Mouse (Mus musculus) retina, adult 2 months (tissue): ENCODE data around the gene Parp1.

Experiments
- DNase-seq: peaks from one replicate; pipeline ENCODE4 v3.0.0-alpha.2; 2012; ENCODE audit warnings: low read depth, low spot score

The Parp1 gene

GRCm38 (mm10) chr1:180568761-180569452 lies at the start of gene Parp1:
Parp1 (plus strand) TSS chr1:180568924.
- DNase-seq, result peak; percentile 79

DNA sequence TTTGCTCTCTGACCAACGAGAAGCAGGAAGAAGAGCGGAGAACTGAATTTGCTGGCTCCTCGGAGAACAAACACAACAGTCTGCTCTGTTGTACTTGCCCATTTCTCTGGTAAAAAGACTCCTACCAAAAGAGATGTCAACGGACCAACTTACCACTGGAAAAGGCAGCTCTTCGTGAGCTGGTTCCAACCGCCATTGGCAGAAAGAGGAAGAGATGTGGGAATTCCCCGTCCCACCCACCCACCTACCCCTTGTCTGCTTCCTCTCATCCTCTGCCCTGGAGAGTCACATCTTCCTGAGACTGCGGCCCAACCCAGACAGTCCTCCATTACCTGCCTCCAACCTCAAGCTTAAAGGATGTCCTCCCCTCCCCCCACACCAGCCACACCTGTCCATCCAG lies 49.2 kb upstream of the Parp1 start:
- DNase-seq, result no peak

DNA sequence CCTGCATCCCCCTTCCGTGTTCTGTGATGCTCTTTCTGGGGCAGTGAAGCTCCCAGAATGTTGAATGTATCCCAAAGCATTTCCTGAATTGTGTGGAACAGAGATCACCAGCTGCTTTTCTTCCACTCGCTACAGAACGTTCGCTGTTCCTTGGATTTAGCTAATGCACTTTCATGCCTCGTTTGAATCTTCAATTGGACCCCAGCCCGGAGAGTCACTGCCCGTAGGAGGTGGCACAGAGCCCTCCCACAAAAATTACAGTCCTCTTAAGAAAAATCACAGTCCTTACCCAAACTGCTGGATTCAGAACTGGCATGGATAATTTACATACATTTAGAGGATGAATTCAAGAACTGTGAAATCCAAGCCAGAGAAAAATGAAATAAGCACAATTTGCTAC lies 48.5 kb upstream of the Parp1 start:
- DNase-seq, result no peak

GRCm38 (mm10) chr1:180523320-180523719 lies 45.4 kb upstream of the Parp1 start:
- no peak for DNase-seq

DNA sequence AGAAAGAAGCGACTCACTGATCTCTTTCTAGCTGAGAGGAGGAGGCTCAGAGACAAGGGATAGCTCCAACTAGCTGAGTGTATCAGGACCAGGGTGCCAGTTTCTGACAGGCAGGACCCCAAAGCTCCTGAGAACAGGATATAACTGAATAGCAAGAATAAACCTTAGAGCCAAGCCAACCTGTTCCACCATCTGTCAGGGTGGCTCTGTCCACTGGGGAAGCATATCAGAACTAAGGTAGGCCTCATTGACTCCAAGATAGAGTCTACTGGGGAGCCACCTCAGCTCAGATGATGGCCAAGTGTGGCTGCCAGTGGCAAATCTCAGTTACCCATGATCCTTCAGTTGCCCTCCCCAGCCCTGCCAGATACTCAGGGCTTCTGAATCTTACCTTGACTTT lies 43.4 kb upstream of the Parp1 start:
- no peak for DNase-seq

DNA sequence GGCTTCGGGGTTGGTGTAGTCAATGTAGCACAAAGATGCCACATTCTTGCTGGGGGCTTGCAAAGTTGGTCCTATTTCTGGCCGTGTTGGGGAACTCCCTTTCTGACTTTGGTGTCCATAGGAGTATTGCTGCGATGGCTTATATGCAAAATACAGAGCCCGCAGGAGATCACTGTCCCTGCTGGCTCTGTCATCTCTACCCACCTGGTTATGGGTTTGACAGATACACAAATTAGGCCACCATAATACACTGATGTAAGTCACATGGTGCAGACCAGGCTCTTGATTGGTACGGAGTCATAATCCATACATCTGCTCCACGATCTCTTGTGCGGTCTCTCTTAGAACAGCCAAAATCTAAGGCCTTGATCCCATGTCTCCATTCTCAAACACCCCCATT lies 38.9 kb upstream of the Parp1 start:
- DNase-seq, result no peak

DNA sequence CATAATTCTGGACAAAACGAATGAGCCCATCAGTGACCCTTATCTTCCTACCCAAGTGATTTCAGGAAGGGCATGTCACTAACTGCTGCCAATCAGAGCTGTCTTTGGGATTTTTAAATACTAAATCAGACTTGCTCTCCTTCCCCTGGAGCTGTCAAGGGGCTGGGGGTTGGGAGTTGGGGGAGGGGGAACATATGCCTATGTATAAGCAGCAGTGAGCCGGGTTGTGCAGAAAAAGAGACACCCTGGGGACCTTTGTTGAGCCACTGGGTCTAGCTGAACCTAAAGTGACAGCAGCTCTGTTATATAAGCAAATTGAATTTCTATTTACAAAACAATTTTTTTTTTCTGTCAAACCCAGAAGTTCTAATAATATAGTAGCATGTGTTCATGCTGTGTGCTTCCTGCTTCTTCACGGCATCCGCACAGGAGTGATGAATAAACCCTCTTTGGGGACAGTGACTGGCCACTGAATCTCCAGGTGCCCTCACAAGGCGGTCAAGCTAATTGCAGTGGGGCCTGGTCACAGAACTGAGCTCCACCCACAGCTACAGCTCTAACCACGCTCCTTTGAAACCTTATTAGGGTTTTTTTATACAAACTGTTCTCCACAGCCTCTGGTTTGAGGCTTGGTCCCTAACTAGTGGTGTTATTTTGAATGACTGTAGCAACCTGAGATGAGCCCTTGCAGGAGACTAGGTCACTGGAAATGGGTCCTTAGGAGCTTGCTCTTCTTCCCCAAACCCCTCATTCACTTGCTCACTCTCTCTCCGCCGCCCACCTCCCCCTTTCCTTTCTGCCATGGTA lies 38.1 kb upstream of the Parp1 start:
- no peak for DNase-seq

DNA sequence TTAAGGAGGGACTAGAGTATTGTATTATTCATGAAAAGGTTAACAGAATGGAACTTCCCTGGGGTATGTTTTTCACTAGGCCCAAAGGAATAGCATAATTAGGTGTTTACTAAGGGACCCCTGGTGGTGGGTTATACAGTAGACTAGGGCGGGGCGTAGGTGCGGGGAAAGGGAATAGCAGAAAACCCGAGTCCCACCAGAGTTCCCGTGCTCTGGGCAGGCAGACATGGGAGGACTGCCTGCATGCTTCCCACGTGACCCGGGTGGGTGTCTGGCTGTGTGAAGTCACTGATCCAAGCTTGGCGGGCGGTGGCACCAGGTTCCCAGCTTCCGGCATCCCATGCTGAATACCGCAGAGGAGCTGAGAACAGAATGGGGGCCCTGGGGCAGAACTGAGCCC lies 36.1 kb upstream of the Parp1 start:
- no peak for DNase-seq

DNA sequence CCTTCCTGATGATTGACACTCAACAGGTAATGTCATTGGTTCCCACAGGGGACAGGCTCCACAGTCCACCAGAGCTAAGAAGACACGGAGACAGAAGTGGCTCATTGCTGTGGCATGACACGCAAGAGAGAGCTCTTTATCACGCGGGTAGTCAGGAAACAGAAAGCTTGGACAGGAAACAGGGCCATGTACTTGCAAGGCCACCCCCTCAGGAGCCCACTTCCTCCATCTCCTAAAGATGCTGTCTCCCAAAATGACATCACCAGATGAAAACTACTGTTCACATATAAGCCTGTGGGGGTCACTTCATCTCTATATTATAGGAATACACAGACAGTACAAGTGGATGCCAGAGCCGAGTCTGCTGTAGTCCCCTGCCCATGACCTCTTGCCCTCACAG lies 32.0 kb upstream of the Parp1 start:
- no peak for DNase-seq

DNA sequence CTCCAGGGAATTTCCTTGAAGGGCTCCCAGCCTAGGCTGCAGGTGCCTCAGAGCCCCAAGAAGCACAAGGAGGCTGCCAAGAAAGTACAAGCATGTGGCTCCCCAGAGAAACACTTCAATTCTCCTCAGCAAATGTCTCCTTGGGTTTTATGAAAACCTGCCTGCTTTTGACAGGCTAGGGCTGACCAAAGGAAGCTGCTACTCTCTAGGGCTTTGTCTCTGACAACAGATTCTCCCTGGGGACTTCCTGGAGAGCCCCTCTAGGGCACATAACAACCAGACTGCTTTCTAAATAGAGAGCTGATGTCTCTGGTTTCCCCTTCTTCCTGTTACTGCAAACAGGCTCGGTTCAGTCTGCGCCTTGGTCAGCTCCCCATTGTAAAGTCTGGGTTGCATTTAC lies 27.5 kb upstream of the Parp1 start:
- DNase-seq, result no peak

GRCm38 (mm10) chr1:180541883-180542711 lies 26.6 kb upstream of the Parp1 start:
- no peak for DNase-seq

- no peak for DNase-seq
Measured at GRCm38 (mm10) chr1:180542712-180543371, 25.9 kb upstream of the Parp1 start.

GRCm38 (mm10) chr1:180545918-180546545 lies 22.7 kb upstream of the Parp1 start:
- no peak for DNase-seq

DNA sequence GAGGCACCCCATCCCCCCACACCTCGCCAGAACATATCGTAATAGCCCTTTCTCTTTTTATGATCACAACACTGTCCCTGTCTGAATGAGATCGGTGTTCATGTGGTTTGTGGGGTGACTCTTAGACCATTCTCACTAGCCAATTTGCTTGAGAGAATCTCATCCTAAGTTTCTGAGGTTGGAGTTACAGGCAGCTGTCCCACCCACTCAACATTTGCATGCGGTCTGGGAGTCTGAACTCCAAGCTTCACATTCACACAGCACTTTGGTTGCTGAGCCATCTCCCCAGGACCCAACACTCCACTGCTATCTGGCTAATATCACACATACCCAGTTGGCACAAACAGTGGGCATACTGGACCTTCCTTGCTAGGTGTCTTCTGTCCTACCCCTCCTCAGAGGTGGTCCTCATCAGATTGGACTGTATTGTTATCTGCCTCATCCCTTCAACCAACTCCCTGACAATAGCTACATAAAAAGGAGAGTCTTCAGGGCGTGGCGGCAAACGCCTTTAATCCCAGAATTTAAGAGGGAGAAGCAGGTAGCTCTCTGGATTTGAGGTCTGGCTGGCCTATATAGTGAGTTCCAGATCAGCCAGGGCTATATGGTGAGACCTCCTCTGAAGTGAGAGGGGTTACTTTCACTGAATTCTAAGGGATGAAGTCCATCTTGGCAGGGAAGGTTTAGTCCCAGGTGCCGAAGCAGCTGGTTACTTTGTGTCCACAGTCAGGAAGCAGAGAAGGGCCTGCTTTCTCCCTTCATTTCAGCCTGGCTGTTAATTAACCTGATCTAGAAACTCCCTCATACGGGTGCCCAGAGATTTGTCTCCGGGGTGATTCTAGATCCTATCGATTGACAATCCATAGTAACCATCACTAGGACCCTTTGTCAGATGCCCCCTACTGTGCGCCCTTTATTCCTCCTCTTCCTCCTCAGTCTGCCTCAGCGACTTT lies 21.6 kb upstream of the Parp1 start:
- no peak for DNase-seq

DNA sequence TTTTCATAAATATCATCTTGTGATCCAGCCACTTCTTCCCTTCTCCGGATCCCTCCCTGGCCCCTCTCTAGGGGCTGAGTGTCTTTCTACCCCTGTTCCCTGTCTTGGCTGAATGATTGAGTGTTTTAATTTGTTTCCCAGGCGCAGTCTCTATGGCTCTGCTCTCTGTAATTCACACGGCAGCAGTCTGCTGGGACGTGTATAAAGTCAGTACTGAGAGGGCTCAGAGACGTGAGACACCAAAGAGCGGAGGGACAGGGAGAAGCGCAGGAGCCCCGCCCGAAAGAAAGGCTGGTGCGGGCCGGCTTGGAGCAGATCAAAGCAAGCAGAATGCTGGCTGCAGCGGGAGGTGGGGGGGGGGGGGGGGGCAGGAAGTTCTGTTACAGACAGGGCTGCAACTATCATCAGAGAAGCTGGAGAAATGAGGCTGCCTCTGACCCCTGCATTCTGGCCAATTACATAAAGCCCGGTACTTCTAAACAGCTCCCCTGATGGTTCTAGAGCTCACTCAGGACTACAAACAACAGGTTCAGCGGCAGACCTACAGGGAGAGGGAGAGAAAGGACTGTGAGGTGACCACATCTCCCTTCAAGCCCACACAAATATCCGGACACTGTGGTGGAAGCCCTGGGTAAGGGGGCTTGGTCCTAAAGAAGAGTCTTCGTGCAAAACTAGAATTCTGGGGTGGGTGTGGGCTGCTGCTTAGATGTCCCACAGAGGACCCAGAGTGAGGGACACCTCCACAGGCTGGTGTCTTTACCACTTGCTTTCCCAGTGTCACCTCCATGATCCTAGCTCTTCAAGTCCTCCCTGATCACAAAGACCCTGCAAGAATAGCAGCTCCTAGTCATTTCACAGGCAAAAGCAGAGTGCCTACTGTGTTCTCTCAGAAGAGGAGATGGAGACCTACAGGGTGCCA lies 20.7 kb upstream of the Parp1 start:
- DNase-seq, result no peak

GRCm38 (mm10) chr1:180549539-180550308 lies 19.0 kb upstream of the Parp1 start:
- DNase-seq, result no peak

DNA sequence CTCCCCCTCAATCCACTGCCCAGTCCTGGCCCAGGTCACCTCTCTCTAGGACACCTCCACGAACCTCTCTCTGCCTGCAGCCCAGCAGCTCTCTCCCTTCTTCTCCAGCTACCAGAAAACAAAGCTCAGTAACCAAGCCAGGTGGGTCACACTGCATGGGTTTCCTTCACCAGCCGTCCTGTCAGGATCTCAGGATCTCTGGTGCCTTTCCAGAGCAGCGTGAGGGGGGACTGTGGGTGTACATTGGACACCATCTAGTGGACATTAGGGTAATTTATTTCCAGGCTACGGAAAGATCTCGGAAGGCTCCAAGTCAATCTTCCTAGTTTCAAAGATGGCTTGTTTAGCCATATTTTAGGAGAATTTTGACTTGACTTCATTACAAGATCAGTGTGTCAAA lies 18.0 kb upstream of the Parp1 start:
- DNase-seq, result peak; percentile 36

DNA sequence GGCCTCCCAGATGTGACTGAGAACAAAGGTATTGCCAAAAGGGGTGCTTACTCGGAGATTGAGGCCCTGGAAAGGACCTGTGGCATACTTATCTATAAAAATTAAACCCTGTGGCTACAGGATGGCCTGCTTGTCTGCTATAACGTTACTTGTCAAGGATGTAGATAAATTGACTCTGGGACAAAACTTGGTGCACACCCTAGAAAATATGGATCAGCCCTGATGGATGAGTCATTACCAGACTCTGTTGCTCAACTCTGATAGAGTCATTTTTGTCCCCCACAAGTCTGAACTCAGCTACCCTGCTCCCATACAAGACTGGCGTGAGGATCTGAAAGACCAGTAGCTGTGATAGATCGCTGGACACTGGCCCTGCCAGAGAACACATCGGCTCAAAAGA lies 11.8 kb upstream of the Parp1 start:
- no peak for DNase-seq
